Mouse (Mus musculus) heart, embryonic 12.5 days (tissue): ENCODE measurements at regions not wholly inside any gene's neighbourhood (a gene's known extent, or its start where the extent isn't known, plus 50 kb on each side); places are given as distances from the start of the nearest gene placed in this dataset. TPM values are rescaled to one million over a fixed set of nuclear protein-coding genes. Genes with fewer than 3 reads are reported as not detected.

ENCODE experiments used
- microRNA-seq: library from miRNA; unstranded; fragments of <30 nt; microRNA quantifications from one replicate; pipeline ENCODE4, GENCODE M21; 2017

Small RNA genes lying in the stretch of these regions (microRNA-seq; reads per million reads assigned to microRNA genes)
- not detected for gene Gm25347
